Mouse (Mus musculus): ENCODE results near the gene Igf2r.
"Not testable (repeated sequence)": the region's sequence is repeated elsewhere in the genome, so short reads cannot be mapped to it uniquely, and the experiment has no call there.

Gene Igf2r

DNA sequence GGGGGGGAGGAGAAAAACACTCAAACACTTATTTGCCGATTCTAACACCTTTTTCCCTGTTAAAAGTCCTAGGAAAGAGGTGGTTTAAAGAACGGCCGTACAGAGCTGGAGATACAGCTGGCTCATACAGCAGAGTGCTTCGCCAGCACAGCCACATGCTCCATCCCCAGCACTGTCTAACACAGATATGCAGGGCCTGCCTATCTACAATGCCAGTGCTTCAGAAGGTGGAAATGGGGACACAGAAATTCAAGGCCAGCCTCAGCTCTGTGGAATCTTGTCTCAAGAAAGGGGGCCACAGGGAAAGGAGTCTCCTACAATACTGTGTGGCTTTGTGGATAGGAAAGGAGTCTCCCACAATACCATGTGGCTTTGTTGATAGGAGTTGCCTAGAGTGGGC, 52.0 kb downstream of the Igf2r start:
- no peak for DNase-seq (ENCODE audit: low read depth, low spot score)

DNA sequence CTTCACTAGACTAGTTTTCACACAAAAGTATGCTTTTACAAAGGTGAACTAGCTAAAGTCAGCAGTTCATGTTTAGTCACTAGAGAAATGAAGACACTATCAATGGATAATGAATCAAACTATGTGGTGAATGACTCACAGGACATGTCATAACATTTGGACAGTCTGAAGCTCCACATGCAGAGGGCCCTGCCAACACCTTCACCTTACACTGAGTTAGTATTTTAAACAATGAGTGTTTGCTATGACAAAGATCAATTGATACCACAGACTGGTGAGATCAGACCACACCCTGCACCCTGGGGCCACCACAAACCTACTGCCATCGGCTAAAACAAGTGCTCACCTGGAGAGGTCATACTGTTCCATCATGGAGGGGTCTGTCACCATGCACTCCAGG, 54.4 kb downstream of the Igf2r start:
- no peak for DNase-seq (ENCODE audit: low read depth, low spot score)

DNA sequence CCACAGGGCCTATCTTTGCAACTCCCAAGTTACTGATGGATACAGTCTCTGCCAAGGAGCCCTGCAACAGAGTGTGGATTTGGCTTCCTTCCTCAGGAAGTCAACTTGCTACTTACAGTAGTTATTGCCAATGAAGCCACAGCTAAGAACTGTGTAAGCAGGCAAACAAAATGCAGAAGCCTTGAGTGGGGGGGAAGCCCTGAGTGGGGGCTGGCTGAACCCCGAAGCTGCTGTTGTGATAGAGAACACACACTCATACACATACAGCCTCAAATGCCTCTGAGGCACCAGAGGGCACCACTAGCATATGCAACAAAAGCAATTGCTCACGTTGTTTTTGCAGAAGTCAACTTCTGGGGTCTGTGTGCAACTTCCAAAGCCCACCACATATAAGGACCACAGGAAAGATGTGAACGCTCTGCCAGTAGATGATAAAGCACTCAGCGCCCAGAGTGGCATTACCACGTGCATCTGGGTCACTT, 55.3 kb downstream of the Igf2r start:
- no peak for DNase-seq (ENCODE audit: low read depth, low spot score)

DNA sequence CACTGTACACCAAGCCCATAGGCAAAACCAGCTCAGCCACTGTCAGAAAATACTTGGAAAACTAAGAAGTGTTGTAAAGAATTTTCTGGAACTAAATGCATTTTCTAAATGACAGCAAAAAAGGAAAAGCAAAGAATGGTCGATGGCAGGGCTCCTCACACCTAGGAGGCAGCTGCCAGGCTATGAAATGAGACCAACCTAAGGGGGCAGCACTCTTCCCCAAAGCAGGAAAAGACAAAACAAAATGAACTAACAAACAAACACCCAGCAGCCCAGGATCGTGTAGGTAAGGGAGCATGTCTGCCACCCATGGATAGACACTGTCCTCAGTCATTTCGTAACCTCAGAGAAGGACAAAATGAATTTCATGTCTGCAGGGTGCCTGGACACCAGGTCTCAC, 56.5 kb downstream of the Igf2r start:
- no peak for DNase-seq (ENCODE audit: low read depth, low spot score)

DNA sequence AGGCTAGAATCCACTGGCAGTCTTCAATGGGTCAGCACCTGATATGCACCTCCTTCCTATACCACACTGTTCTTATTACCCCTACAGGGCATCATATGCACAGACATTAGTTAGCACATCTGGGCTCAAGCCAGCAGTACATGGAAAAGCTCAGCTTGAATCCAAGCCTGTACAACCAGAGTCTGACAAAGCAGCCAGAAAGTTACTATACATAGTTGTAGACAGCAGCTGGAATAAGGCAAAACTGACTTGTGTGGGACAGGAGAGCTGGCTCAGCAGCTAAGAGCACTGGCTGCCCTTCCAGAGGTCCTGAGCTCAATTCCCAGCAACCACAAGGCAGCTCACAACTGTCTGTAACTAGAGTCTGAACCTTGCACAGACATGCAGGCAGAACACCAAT, 57.3 kb downstream of the Igf2r start:
- no peak for DNase-seq (ENCODE audit: low read depth, low spot score)

DNA sequence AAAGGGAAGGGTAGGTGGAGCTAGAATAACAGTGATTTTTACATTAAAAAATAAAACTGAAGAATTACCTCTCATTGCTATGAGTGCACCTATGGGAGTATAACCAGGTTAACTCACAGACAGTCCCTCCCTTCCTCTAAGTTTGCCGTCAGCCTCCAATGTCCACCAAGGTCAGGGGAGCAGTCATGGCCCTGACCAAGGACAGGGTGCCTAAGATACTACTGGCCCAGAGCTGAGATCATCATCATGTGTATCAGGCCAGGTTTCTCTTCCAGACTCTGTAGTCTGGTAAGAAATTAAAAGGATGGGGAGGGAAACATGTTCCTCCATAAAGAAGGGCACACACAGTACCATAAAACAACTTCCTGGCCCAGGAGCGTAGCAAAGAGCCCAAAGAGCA, 58.5 kb downstream of the Igf2r start:
- DNase-seq (ENCODE audit: low read depth, low spot score): no peak

DNA sequence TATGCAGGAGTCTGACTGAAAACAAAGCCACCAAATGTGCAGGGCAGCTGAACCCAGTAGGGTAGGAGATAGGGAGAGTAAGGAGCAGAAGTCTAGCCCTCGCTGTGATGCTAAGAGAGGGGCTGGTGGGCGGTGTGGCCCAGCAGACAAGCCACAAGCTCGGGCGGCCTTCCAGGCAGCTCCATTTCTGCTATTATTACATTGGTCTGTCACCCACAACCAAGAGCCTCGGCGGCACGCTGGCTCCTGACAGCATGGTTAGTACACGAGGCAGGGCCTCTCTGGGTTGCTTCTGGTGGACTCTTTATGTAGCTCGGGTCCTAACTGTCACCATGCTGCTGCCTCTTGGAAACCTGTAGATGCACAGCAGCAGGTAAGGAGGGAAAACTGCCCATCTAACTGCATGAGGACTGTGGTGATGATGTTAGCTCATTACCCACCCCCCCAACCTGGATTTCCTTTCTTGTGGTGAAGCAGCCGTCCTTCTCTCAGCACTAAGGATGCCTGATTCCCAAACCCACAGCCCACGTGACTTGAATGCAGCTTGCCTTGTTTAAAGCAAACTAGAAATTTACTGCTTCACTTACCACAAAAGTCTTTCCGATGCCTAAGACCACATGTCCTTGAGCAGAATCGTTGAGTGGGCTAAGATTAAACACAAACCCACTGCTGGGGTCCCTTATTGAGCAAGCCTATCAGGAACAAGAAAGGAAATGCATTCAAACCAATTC, 59.2 kb downstream of the Igf2r start:
- DNase-seq (ENCODE audit: low read depth, low spot score): no peak

DNA sequence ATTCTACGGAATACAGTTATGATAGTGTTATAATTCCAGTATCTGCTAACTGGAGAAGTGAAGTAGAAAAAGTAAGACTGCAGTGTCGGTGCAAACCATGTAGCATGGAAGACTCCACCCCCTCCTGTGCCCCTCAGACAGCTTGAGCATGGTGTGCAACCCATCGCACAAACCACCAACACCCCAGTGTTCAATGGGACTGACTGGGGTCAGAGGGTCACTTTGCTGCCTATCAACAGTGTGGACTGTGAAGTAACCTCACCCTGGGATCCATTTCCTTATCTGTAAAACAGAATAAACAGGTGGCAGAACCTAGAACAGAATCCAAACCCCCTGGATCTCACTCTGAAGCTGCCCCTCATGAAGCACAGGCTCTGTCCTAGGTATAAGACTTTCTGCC, 61.1 kb downstream of the Igf2r start:
- DNase-seq (ENCODE audit: low read depth, low spot score): no peak

DNA sequence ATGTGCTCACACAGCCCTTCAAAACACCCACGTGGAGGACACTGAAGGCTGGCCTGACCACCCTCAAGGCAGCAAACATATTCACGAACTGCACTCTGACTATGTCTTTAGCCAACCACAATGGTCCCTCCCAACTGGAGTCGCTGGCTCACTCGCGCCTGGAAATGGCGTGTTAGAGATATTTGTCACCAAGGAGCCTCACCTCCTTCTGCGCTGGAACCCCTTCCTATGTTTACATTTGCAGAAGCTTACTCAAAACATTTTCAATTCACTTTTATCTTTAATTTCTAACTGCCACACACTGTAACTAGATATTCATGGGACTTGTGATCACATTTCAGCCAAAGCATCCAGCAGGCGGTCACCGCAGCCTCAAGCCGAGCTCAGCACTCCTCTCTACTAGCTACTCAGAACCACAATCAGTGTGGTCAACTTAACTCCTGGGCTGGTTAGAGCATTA, 62.8 kb downstream of the Igf2r start:
- DNase-seq (ENCODE audit: low read depth, low spot score): no peak

DNA sequence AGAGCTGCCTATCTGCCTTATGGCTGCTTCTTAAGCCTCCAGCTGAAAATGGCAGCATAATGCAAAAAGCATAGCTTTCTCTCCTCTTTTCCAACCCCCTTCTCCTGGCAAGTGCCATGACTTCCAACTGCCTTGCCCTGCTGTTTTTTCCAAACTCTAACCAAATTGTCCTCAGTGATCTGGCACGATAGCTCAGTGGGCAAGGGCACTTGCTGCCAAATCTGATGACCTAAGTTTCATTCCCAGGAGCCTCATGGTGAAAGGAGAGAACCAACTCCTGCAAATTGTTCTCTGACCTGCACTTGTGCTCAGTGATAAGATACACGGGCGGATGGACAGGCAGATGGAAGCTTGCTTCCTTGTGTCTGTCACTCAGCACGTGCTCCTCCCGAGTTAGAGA, 66.6 kb downstream of the Igf2r start:
- DNase-seq (ENCODE audit: low read depth, low spot score): no peak

DNA sequence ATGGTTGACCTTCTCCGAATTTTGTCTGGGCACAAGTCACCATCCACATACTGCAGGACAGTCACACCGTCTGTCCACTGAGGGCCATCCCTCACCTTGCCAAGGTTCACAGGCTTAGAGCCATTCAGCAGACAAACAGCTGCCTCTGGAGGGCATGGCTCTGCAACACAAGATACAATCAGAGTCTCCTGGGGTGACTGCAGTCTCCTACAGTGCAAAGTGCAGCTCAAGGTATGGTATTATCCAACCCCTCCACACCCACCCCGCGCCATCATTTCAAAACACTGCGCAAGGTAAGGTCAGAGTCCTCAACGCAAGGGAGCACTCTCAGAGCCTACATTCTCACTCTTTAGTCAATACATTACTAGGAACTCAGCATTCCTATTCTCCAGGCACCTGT, 69.1 kb downstream of the Igf2r start:
- no peak for DNase-seq (ENCODE audit: low read depth, low spot score)

DNA sequence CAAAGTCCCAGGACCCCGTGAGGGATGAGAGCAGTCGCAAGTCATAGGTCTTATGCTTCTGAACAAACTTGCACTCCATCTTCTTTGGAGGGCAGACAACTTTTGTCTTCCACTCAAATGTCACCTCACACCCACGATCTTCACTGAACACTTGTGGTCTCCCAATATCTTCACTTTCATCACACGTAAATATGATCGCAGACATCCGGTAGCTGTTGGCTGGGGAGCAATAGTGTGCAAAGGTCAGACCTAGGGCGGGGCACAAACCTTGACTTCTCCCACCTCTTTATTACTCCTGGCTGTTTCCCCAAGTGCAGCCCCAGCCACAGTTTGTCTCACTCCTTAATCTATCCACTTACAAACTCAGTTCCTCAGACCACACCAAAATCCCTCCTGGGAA, 77.6 kb downstream of the Igf2r start:
- no peak for DNase-seq (ENCODE audit: low read depth, low spot score)

DNA sequence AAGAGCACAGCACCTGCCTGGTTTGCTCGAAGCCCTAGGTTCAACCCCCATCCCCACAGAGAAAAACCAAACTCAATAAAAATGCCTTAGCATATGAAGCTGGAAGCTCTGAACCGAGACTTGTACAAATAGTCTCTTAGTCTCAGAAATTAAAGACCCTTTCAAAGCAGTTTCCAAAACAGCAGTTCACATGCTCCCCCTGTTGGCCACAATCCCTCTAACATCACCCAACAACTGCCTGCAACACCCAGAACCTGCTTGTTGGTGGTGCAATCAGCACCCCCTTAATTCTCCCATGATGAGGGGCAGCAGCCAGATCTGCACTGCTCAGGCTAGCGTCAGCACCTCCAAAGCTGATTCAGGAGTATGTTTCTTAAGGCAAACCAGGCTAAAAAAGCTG, 79.9 kb downstream of the Igf2r start:
- DNase-seq (ENCODE audit: low read depth, low spot score): peak; percentile 45

DNA sequence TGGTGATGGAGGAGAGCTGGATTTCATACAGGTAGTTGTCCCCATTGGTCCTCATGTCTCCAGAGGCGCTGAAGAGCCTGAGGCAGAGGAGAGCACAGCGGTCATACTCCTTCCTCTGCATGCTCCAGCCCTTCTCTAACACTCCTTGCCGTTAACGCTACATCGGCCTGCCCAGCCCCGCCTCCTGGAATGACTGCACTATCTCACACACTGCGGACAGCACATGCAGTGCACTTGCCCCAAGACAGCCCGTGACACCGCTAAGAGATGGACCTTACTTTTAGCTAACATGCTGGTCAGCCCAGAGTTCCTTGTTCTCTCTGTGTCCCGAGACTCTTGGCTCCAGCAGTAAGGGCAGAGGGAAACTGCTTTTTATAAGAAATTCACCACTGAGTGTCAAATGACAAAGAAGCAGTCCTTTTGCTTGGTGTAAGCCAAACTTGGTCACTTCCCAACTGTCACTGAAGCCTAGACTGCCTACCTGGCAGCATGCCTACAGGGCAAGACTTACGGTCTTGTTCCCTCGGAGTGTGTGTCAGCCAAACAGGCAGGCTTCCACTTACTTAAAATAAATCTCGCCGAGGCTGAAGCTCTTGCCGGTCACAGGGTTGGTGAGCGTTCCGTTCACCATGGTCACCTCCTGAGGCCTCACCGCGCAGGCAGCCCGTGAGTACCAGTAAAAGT, 80.9 kb downstream of the Igf2r start:
- DNase-seq (ENCODE audit: low read depth, low spot score): no peak

DNA sequence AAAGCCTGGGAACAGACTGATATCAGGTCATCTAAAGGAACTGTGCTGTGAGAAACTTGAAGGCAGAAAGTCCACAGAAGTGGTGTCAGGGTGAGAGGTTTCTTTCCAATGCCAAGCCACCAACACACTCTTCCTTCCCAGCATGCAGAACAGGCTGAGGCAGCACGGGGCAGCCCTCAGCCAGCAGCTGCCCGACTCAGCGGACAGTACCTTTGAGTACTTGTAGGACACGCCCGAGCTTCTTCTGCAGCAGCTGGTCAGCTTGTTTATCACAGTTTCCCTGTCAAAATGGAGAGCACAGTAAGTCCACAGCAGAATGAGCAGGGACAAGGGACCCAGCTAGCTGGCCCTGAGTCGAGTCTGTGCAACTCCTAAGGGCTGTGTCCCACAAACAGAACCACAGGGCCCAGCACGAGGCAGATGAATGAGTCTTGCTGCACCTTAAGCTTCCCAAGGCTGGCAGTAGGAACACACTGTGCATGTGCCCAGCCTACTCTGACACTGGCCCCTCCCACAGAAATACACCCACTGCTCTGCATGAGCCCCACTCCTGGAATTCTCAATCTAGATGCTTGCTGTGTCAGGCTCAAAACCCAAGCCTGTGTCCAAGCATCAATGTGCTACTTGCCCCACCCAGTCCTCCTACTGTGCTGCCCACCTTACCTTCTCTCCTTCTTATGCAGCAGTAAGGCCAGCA, 84.4 kb downstream of the Igf2r start:
- DNase-seq (ENCODE audit: low read depth, low spot score): no peak

DNA sequence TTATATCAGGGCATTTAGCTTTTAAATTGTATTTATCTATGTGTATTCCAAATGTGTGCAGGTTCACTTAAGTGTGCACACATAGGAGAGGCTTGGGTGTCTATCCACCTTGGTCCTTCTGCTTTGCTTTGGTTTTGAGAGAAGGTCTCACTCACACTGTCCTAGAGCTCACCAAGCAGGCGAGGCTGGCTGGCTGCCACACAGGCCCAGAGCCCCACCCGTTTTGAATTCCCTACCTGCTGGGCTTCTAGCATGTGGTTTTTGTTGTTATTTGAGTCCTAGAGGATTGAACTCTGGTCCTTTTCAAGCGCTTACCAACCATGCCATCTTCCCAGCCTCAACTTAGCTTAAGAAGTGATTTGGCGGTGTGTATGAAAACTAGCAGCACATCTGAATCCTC, 85.1 kb downstream of the Igf2r start:
- DNase-seq (ENCODE audit: low read depth, low spot score): no peak

DNA sequence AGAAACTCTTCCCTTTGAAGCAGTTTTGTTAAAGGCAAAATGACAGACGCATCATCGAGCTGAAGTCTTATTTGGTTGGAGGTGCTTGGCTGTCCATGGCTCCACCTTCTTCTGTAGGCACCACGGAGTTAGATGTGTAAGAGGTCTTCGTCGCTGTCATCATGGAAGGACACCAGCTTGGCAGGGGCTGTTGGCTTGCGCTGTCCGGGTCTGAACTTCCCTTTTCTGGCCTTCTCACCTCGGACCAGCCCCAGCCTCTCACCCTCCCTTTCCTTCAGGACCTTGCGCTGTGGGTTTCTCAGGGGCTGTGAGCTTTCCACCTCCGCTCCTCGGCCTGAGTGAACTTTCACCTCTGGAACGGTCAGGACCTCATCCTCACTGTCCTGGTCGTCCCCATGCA, 85.9 kb downstream of the Igf2r start:
- DNase-seq (ENCODE audit: low read depth, low spot score): no peak

DNA sequence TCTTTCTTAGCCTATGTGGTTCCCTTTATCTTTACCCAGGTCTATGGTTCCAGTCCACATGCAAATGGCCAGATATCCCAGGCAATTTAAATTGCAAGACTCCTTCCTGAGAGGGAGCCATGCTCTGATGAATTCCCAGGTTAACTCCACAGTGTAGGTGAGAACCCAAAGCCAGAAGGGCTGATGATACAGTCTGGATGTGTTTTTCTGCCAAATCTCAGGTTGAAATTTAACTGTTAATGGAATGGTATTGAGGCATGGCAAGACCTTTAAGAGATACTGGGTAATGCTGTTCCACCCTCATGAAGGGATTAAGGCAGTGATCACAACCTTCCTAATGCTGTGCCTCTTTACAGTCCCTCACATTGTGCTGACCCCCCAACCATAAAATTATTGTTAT, 91.2 kb downstream of the Igf2r start:
- no peak for DNase-seq (ENCODE audit: low read depth, low spot score)

DNA sequence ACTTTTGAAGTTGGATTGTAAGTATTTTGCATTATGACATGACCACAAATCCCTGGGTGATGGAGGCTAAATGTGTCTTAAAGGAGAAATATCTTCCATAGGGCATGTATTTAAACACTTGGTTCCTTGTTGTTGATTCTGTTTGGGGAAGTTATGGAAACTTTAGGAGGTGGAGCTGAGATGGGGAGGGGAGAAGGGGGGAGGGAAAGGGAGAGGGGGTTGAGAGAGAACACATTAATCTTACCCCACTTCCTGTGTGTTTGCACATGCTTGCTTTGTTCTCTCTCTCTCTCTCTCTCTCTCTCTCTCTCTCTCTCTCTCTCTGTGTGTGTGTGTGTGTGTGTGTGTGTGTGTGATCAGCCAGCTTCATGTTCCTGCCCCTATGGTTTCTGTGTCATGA, 92.3 kb downstream of the Igf2r start:
- no peak for DNase-seq (ENCODE audit: low read depth, low spot score)

DNA sequence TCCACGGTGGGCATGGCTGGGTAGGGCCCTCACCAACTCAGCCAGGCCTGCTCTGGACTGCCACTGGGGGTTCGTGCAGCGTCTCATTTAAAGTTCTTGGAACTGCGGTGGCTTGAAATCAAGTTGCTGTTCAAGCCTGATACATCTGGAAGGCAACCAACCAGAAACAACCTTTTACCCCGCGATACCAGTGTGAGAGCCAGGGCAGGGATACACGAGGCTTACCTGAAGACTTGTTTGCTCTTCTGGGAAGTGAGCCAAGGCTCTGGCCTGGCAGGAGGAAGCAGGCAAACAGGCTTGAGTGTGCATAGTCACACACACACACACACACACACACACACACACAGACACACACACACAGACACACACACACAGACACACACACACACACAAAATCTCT, 93.8 kb downstream of the Igf2r start, which contains the start of gene Slc22a1:
TSS of gene Slc22a1 (minus strand) at position 184 of the 400 bp plus-strand sequence.
- DNase-seq (ENCODE audit: low read depth, low spot score): no peak

DNA sequence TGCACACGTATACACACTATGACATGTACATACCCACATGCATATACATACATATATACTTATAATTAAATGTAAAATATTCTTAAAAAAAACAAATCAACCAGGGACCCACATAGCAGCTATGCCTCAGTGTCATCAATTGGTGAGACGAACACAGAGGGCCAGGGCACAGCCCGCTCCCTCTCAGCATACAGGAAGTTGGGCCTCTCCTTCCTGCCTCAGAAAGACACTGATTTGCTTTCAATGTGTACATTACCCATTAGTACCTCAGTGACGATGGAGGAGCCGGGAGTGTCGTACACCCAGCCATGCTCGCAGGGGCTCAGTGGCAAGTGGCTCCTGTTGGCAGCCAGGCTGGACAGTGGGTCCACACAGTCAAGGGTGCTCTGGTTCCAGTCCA, 94.5 kb downstream of the Igf2r start:
- DNase-seq (ENCODE audit: low read depth, low spot score): not testable (repeated sequence)

DNA sequence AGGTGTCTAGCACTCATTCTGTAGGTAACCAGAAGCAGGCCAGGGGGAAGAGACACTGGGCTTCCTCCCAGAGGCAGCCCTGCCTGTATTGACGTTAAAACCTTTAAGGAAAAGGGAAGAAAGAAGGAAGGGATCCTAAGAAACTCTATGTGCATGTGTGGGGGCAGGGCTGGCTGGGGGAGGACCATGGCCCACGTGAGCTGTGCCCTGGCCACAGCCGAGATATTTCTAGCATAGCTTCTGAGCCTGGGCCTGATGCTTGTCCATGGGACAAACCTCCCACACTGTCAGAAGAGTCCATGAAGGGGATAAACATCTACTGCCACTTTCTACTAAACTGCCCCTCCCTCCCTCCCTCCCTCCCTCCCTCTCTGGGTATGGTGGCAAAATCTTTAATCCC, 95.6 kb downstream of the Igf2r start:
- no peak for DNase-seq (ENCODE audit: low read depth, low spot score)
